Mouse (Mus musculus) frontal cortex, adult 2 months (tissue): ENCODE measurements around the gene Rab40c. TPM values are rescaled to one million over a fixed set of nuclear protein-coding genes. Genes with fewer than 3 reads are reported as not detected.
A peak's percentile ranks its signal among the peaks of the same experiment; 100 is the strongest.

ENCODE experiments used
- DNase-seq, 2 experiments: peaks; one replicate each; pipeline ENCODE4 v3.0.0; 2022; ENCODE audit warnings: low spot score in 1 of 2; ENCODE audit errors: extremely low spot score in 1 of 2
- polyA plus RNA-seq: library from polyadenylated mRNA; depleted of rRNA; stranded (reverse); fragments of >200 nt; gene quantifications from 2 replicates; pipeline ENCODE4 v1.2.3, GENCODE M21; 2012; rRNA removed

Gene Rab40c
- polyA plus RNA-seq, 1 experiment = 63.6 TPM

GRCm38 (mm10) chr17:25832436-25833290 lies 86.9 kb downstream of the Rab40c start:
- peak; percentile 98 to 99 for DNase-seq

Other genes starting within 250 kb of the Rab40c start
- 330 and 335 TPM in 2 replicates for gene Gng13, start 202.6 kb downstream of the Rab40c start, polyA plus RNA-seq
- gene Chtf18, start 192.3 kb downstream of the Rab40c start, polyA plus RNA-seq = 2.5 and 2.9 TPM in 2 replicates
- gene Rpusd1, start 192.1 kb downstream of the Rab40c start, polyA plus RNA-seq = 98.8 and 117 TPM in 2 replicates
- 0.16 and 0.88 TPM in 2 replicates for gene Mslnl, start 183.7 kb downstream of the Rab40c start, polyA plus RNA-seq
- gene Msln, start 165.3 kb downstream of the Rab40c start, polyA plus RNA-seq = 2.9 and 3.0 TPM in 2 replicates
- 35.9 and 38.5 TPM in 2 replicates for gene Narfl, start 146.0 kb downstream of the Rab40c start, polyA plus RNA-seq
- gene Haghl, start 134.1 kb downstream of the Rab40c start, polyA plus RNA-seq = 223 and 246 TPM in 2 replicates
- 0.06 and 0.08 TPM in 2 replicates for gene Ccdc78, start 133.1 kb downstream of the Rab40c start, polyA plus RNA-seq
- gene Fam173a, start 126.8 kb downstream of the Rab40c start, polyA plus RNA-seq = 158 and 169 TPM in 2 replicates
- 1.4 and 2.0 TPM in 2 replicates for gene AC134908.4, start 124.1 kb downstream of the Rab40c start, polyA plus RNA-seq
- gene Metrn, start 122.6 kb downstream of the Rab40c start, polyA plus RNA-seq = 159 and 186 TPM in 2 replicates
- 604 and 691 TPM in 2 replicates for gene Fbxl16, start 110.6 kb downstream of the Rab40c start, polyA plus RNA-seq
- gene Wdr24, start 96.1 kb downstream of the Rab40c start, polyA plus RNA-seq = 34.8 and 40.0 TPM in 2 replicates
- 65.0 and 65.6 TPM in 2 replicates for gene Jmjd8, start 90.9 kb downstream of the Rab40c start, polyA plus RNA-seq
- 272 and 292 TPM in 2 replicates for gene Stub1, start 86.3 kb downstream of the Rab40c start, polyA plus RNA-seq
- gene Rhbdl1, start 82.4 kb downstream of the Rab40c start, polyA plus RNA-seq = 106 and 111 TPM in 2 replicates
- 41.5 and 43.1 TPM in 2 replicates for gene Gm20683, start 78.0 kb downstream of the Rab40c start, polyA plus RNA-seq
- 101 and 122 TPM in 2 replicates for gene Rhot2, start 74.9 kb downstream of the Rab40c start, polyA plus RNA-seq
- 33.6 and 39.7 TPM in 2 replicates for gene Wdr90, start 58.2 kb downstream of the Rab40c start, polyA plus RNA-seq
- 28.8 and 34.5 TPM in 2 replicates for gene Mcrip2, start 51.0 kb downstream of the Rab40c start, polyA plus RNA-seq
- gene Mettl26, start 44.7 kb downstream of the Rab40c start, polyA plus RNA-seq = 74.9 and 79.9 TPM in 2 replicates
- gene Wfikkn1, start 38.9 kb downstream of the Rab40c start, polyA plus RNA-seq = 0.61 and 0.64 TPM in 2 replicates
- gene Pigq, start 25.2 kb upstream of the Rab40c start, polyA plus RNA-seq = 141 and 146 TPM in 2 replicates
- 0.30 and 1.0 TPM in 2 replicates for gene Nhlrc4, start 25.2 kb upstream of the Rab40c start, polyA plus RNA-seq
- gene A930017K11Rik, start 32.8 kb upstream of the Rab40c start, polyA plus RNA-seq = 0.40 and 0.54 TPM in 2 replicates
- gene Capn15, start 66.1 kb upstream of the Rab40c start, polyA plus RNA-seq = 48.5 and 52.9 TPM in 2 replicates
- 98.1 and 98.7 TPM in 2 replicates for gene Rab11fip3, start 149.8 kb upstream of the Rab40c start, polyA plus RNA-seq
- 39.6 and 41.5 TPM in 2 replicates for gene Decr2, start 170.6 kb upstream of the Rab40c start, polyA plus RNA-seq
- gene Nme4, start 175.9 kb upstream of the Rab40c start, polyA plus RNA-seq = 9.2 and 10.1 TPM in 2 replicates
- gene Tmem8, start 193.6 kb upstream of the Rab40c start, polyA plus RNA-seq = 29.7 and 31.4 TPM in 2 replicates
- 88.4 and 95.4 TPM in 2 replicates for gene Mrpl28, start 203.8 kb upstream of the Rab40c start, polyA plus RNA-seq
- 16.9 and 20.5 TPM in 2 replicates for gene Axin1, start 219.0 kb upstream of the Rab40c start, polyA plus RNA-seq